Mouse (Mus musculus) stomach, postnatal 0 days (tissue): ENCODE data around the gene Slc7a6. TPM values are rescaled to one million over a fixed set of nuclear protein-coding genes. Genes with fewer than 3 reads are reported as not detected.

Experiments
- ATAC-seq: fragments of 200-750 bp; cut with Nextera tagmentation; 2 replicates; pipeline ENCODE4 v1.8.0; 2017; ENCODE audit not compliant: low FRiP score, low TSS enrichment
- DNase-seq: peaks from one replicate; pipeline ENCODE4 v3.0.0-alpha.2; 2016; ENCODE audit warnings: low spot score
- H3K27ac ChIP-seq: fragments of 300-500 bp; sonication (generic); replicated peaks from 2 replicates; pipeline ENCODE4 v1.5.1; 2014; ENCODE audit warnings: mild to moderate bottlenecking, control low read depth
- H3K27me3 ChIP-seq: fragments of 300-500 bp; sonication (generic); 2 replicates; pipeline ENCODE4 v1.6.1; 2014; ENCODE audit warnings: low read length; ENCODE audit not compliant: control insufficient read depth, insufficient read depth
- H3K36me3 ChIP-seq: fragments of 300-500 bp; sonication (generic); 2 replicates; pipeline ENCODE4 v1.6.1; 2014; ENCODE audit warnings: low read length, mixed read lengths; ENCODE audit not compliant: control insufficient read depth, insufficient read depth
- H3K4me1 ChIP-seq: fragments of 300-500 bp; sonication (generic); replicated peaks from 2 replicates; pipeline ENCODE4 v1.6.1; 2014; ENCODE audit warnings: antibody characterized with exemption; ENCODE audit not compliant: control insufficient read depth, insufficient read depth
- H3K4me2 ChIP-seq: fragments of 300-500 bp; sonication (generic); replicated peaks from 2 replicates; pipeline ENCODE4 v1.6.1; 2014; ENCODE audit warnings: low read depth, mild to moderate bottlenecking, control low read depth, moderate library complexity
- H3K4me3 ChIP-seq: fragments of 300-500 bp; sonication (generic); 2 replicates; pipeline ENCODE4 v1.5.1; 2014; ENCODE audit warnings: low read depth, low read length, control low read depth
- H3K9ac ChIP-seq: fragments of 300-500 bp; sonication (generic); 2 replicates; pipeline ENCODE4 v1.6.1; 2014; ENCODE audit warnings: mild to moderate bottlenecking, low read length, control low read depth, mixed read lengths
- H3K9me3 ChIP-seq: fragments of 300-500 bp; sonication (generic); 2 replicates; pipeline ENCODE4 v1.6.1; 2016; ENCODE audit warnings: low read length; ENCODE audit not compliant: control insufficient read depth
- CTCF ChIP-seq: IDR thresholded peaks from 2 replicates; pipeline ENCODE4 v1.5.1; 2016; ENCODE audit warnings: antibody characterized with exemption, low read depth, mild to moderate bottlenecking, moderate library complexity
- EP300 ChIP-seq: optimal IDR thresholded peaks from 2 replicates; pipeline ENCODE3; 2016; ENCODE audit warnings: antibody characterized with exemption
- WGBS: fragments of 180-500 bp; shearing (Covaris S2); extraction: QIAGEN DNeasy Blood & Tissue Kit; methylation state at CpG from one replicate; pipeline ENCODE4 v1.1.7; 2014; 5-methylcytosine and 5-hydroxymethylcytosine counted together
- polyA plus RNA-seq: library from polyadenylated mRNA; unstranded; fragments of >200 nt; fragmentation: Nextera tagmentation; extraction: Ambion mirVana; gene quantifications from 2 replicates; pipeline ENCODE4 v1.2.1, GENCODE M21; 2015

Gene Slc7a6
- polyA plus RNA-seq, 1 experiment from 2014 or later = 25.8 TPM

GRCm38 (mm10) chr8:106185628-106186270 is 17.1 kb downstream of the Slc7a6 start:
- no peak overlapping the region for H3K4me3 ChIP-seq
- TF ChIP-seq EP300 (no peak), CTCF (no peak)
- DNase-seq (no peak), ATAC-seq (no peak)
- no peaks in the 10 kb centered on the region for H3K4me1 ChIP-seq
- no peaks in the 10 kb centered on the region for H3K36me3 ChIP-seq
- no peak overlapping the region for H3K4me2 ChIP-seq
- WGBS = 73% methylated on average over 8 of the region's 8 CpGs
- H3K27ac ChIP-seq = no peak overlapping the region
- no peak overlapping the region for H3K9ac ChIP-seq
- H3K27me3 ChIP-seq = no peaks in the 10 kb centered on the region
- H3K9me3 ChIP-seq = no peaks in the 10 kb centered on the region

GRCm38 (mm10) chr8:106186394-106186793 is 17.7 kb downstream of the Slc7a6 start:
- no peak for TF ChIP-seq CTCF
- TF ChIP-seq EP300 = no peak
- no peaks in the 10 kb centered on the region for H3K4me1 ChIP-seq
- H3K36me3 ChIP-seq = no peaks in the 10 kb centered on the region
- DNase-seq (no peak), ATAC-seq (no peak)
- H3K9me3 ChIP-seq = no peaks in the 10 kb centered on the region
- no peak overlapping the region for H3K4me2 ChIP-seq
- no peak overlapping the region for H3K27ac ChIP-seq
- 87% methylated on average over 3 of the region's 3 CpGs for WGBS
- no peaks in the 10 kb centered on the region for H3K27me3 ChIP-seq
- no peak overlapping the region for H3K9ac ChIP-seq
- no peak overlapping the region for H3K4me3 ChIP-seq

GRCm38 (mm10) chr8:106189162-106189561 is 20.5 kb downstream of the Slc7a6 start:
- H3K9me3 ChIP-seq = no peaks in the 10 kb centered on the region
- no peak overlapping the region for H3K9ac ChIP-seq
- no peak for DNase-seq
- no peak for ATAC-seq
- peaks cover 6% of the 10 kb centered on the region; the same call in 1 of the 2 replicates for H3K36me3 ChIP-seq
- 63% methylated on average over 4 of the region's 4 CpGs for WGBS
- H3K4me1 ChIP-seq = no peaks in the 10 kb centered on the region
- no peak overlapping the region for H3K4me3 ChIP-seq
- H3K4me2 ChIP-seq = no peak overlapping the region
- TF ChIP-seq CTCF (no peak), EP300 (no peak)
- no peak overlapping the region for H3K27ac ChIP-seq
- H3K27me3 ChIP-seq = no peaks in the 10 kb centered on the region

- Histone ChIP-seq H3K27me3 (no peaks in the 10 kb centered on the region), H3K4me3 (no peak overlapping the region), H3K36me3 (peaks cover 10% of the 10 kb centered on the region), H3K9me3 (no peaks in the 10 kb centered on the region), H3K4me2 (no peak overlapping the region), H3K4me1 (no peaks in the 10 kb centered on the region), H3K27ac (no peak overlapping the region), H3K9ac (no peak overlapping the region)
- TF ChIP-seq EP300 = no peak
- no peak for TF ChIP-seq CTCF
- DNase-seq (peak; percentile 60), ATAC-seq (peak; percentile 92)
- 54% methylated on average over 5 of the region's 5 CpGs for WGBS
Measured at GRCm38 (mm10) chr8:106191639-106192038, 23.0 kb downstream of the Slc7a6 start.

- H3K9ac ChIP-seq = no peak overlapping the region
- DNase-seq (no peak), ATAC-seq (no peak)
- H3K36me3 ChIP-seq = peaks cover 10% of the 10 kb centered on the region
- H3K27ac ChIP-seq = no peak overlapping the region
- H3K4me3 ChIP-seq = no peak overlapping the region
- no peak overlapping the region for H3K4me2 ChIP-seq
- 81% methylated on average over 6 of the region's 6 CpGs for whole genome bisulfite sequencing
- H3K27me3 ChIP-seq = no peaks in the 10 kb centered on the region
- no peaks in the 10 kb centered on the region for H3K9me3 ChIP-seq
- H3K4me1 ChIP-seq = no peaks in the 10 kb centered on the region
- TF ChIP-seq EP300 (no peak), CTCF (no peak)
Measured at GRCm38 (mm10) chr8:106193162-106193561, 24.5 kb downstream of the Slc7a6 start.

- no peak overlapping the region for H3K4me2 ChIP-seq
- WGBS = 66% methylated on average over 5 of the region's 5 CpGs
- no peak for TF ChIP-seq CTCF
- no peak for TF ChIP-seq EP300
- no peak for DNase-seq
- H3K9ac ChIP-seq = no peak overlapping the region
- H3K27me3 ChIP-seq = no peaks in the 10 kb centered on the region
- no peak overlapping the region for H3K27ac ChIP-seq
- no peak for ATAC-seq
- H3K9me3 ChIP-seq = no peaks in the 10 kb centered on the region
- H3K36me3 ChIP-seq = peaks cover 10% of the 10 kb centered on the region
- no peaks in the 10 kb centered on the region for H3K4me1 ChIP-seq
- no peak overlapping the region for H3K4me3 ChIP-seq
Measured at GRCm38 (mm10) chr8:106194062-106194461, 25.4 kb downstream of the Slc7a6 start.
